Mouse (Mus musculus): ENCODE results near the gene Ntrk1. TPM values are rescaled to one million over a fixed set of nuclear protein-coding genes. Genes with fewer than 3 reads are reported as not detected.
A peak's percentile ranks its signal among the peaks of the same experiment; 100 is the strongest.

Ntrk1 gene
- polyA plus RNA-seq, 1 experiment from 2014 or later = 2.6 TPM

- ATAC-seq (ENCODE audit: low FRiP score, low read depth) = no peak
- Histone ChIP-seq H3K27ac (peak overlapping the region; percentile 92), H3K4me3 (peak overlapping the region; percentile 24; the same call in 1 of the 2 replicates), H3K36me3 (no peaks in the 10 kb centered on the region), H3K4me2 (replicated peaks) (peak overlapping the region; percentile 56), H3K9me3 (no peaks in the 10 kb centered on the region), H3K27me3 (0 out of 2 replicates have a peak, but pooled peaks cover 5% of the 10 kb centered on the region), H3K9ac (peak overlapping the region; percentile 36; the same call in 1 of the 2 replicates), H3K4me1 (peaks cover 73% of the 10 kb centered on the region)
- 20% methylated on average over 10 of the region's 10 CpGs for WGBS
These were observed 30.5 kb downstream of the Ntrk1 start for GRCm38 (mm10) chr3:87764506-87764905.

- WGBS = 10% methylated on average over 15 of the region's 15 CpGs
- H3K4me2 ChIP-seq (replicated peaks) = peak overlapping the region; percentile 56
- 0 out of 2 replicates have a peak, but pooled peaks cover 3% of the 10 kb centered on the region for H3K27me3 ChIP-seq
- H3K36me3 ChIP-seq = peaks cover 2% of the 10 kb centered on the region; the same call in 1 of the 2 replicates
- ATAC-seq (ENCODE audit: low FRiP score, low read depth) = peak; percentile 79
- peak overlapping the region; percentile 19; the same call in 1 of the 2 replicates for H3K9ac ChIP-seq
- H3K4me3 ChIP-seq = peak overlapping the region; percentile 24
- peaks cover 76% of the 10 kb centered on the region for H3K4me1 ChIP-seq
- H3K9me3 ChIP-seq = no peaks in the 10 kb centered on the region
- H3K27ac ChIP-seq = peak overlapping the region; percentile 92
These were observed 31.2 kb downstream of the Ntrk1 start for GRCm38 (mm10) chr3:87763683-87764289.

- peaks cover 75% of the 10 kb centered on the region for H3K4me1 ChIP-seq
- 0 out of 2 replicates have a peak overlapping the region, but pooled peaks have one; percentile 24 for H3K4me3 ChIP-seq
- 0 out of 2 replicates have a peak, but pooled peaks cover 3% of the 10 kb centered on the region for H3K27me3 ChIP-seq
- peaks cover 2% of the 10 kb centered on the region; the same call in 1 of the 2 replicates for H3K36me3 ChIP-seq
- WGBS = 49% methylated on average over 4 of the region's 4 CpGs
- no peak for ATAC-seq (ENCODE audit: low FRiP score, low read depth)
- peak overlapping the region; percentile 56 for H3K4me2 ChIP-seq (replicated peaks)
- H3K9ac ChIP-seq = peak overlapping the region; percentile 19; the same call in 1 of the 2 replicates
- no peaks in the 10 kb centered on the region for H3K9me3 ChIP-seq
- H3K27ac ChIP-seq = peak overlapping the region; percentile 92
These were observed 31.8 kb downstream of the Ntrk1 start for GRCm38 (mm10) chr3:87763202-87763601.

- H3K4me2 ChIP-seq (replicated peaks) = peak overlapping the region; percentile 14; the same call in 1 of the 2 replicates
- no peak for ATAC-seq (ENCODE audit: low FRiP score, low read depth)
- H3K4me3 ChIP-seq = no peak overlapping the region
- peak overlapping the region; percentile 74 for H3K27ac ChIP-seq
- peaks cover 2% of the 10 kb centered on the region; the same call in 1 of the 2 replicates for H3K36me3 ChIP-seq
- WGBS = 38% methylated on average over 20 of the region's 20 CpGs
- 0 out of 2 replicates have a peak overlapping the region, but pooled peaks have one; percentile 19 for H3K9ac ChIP-seq
- H3K9me3 ChIP-seq = no peaks in the 10 kb centered on the region
- H3K27me3 ChIP-seq = peaks cover 7% of the 10 kb centered on the region
- peaks cover 60% of the 10 kb centered on the region for H3K4me1 ChIP-seq
These were observed 33.3 kb downstream of the Ntrk1 start for GRCm38 (mm10) chr3:87761408-87762375.

- Histone ChIP-seq H3K27me3 (peaks cover 12% of the 10 kb centered on the region), H3K36me3 (peaks cover 10% of the 10 kb centered on the region), H3K9ac (no peak overlapping the region), H3K4me2 (replicated peaks) (no peak overlapping the region), H3K4me3 (no peak overlapping the region), H3K27ac (no peak overlapping the region), H3K9me3 (no peaks in the 10 kb centered on the region), H3K4me1 (peaks cover 36% of the 10 kb centered on the region)
- WGBS = 45% methylated on average over 4 of the region's 5 CpGs
- no peak for ATAC-seq (ENCODE audit: low FRiP score, low read depth)
These were observed 36.3 kb downstream of the Ntrk1 start for GRCm38 (mm10) chr3:87758641-87759040.

GRCm38 (mm10) chr3:87756488-87756887 lies 38.5 kb downstream of the Ntrk1 start:
- 50% methylated on average over 20 of the region's 20 CpGs for WGBS
- peaks cover 14% of the 10 kb centered on the region for H3K4me1 ChIP-seq
- no peak overlapping the region for H3K27ac ChIP-seq
- no peak overlapping the region; the same call in 1 of the 2 replicates for H3K4me3 ChIP-seq
- H3K36me3 ChIP-seq = peaks cover 26% of the 10 kb centered on the region
- H3K9me3 ChIP-seq = no peaks in the 10 kb centered on the region
- H3K4me2 ChIP-seq (replicated peaks) = peak overlapping the region; percentile 59
- no peak for ATAC-seq (ENCODE audit: low FRiP score, low read depth)
- peaks cover 12% of the 10 kb centered on the region for H3K27me3 ChIP-seq
- peak overlapping the region; percentile 40; the same call in 1 of the 2 replicates for H3K9ac ChIP-seq

- Histone ChIP-seq H3K27ac (no peak overlapping the region), H3K4me1 (peaks cover 10% of the 10 kb centered on the region), H3K36me3 (peaks cover 32% of the 10 kb centered on the region), H3K4me3 (peak overlapping the region; percentile 22; the same call in 1 of the 2 replicates), H3K9me3 (no peaks in the 10 kb centered on the region), H3K9ac (peak overlapping the region; percentile 40), H3K4me2 (replicated peaks) (peak overlapping the region; percentile 59), H3K27me3 (peaks cover 12% of the 10 kb centered on the region)
- peak; percentile 87 for ATAC-seq (ENCODE audit: low FRiP score, low read depth)
- WGBS = 2% methylated on average over 24 of the region's 24 CpGs
These were observed 39.0 kb downstream of the Ntrk1 start for GRCm38 (mm10) chr3:87755964-87756363.

GRCm38 (mm10) chr3:87753829-87754228 lies 41.1 kb downstream of the Ntrk1 start:
- Histone ChIP-seq H3K27ac (no peak overlapping the region), H3K9ac (no peak overlapping the region), H3K27me3 (peaks cover 12% of the 10 kb centered on the region), H3K4me2 (replicated peaks) (no peak overlapping the region), H3K36me3 (peaks cover 43% of the 10 kb centered on the region), H3K4me1 (peaks cover 8% of the 10 kb centered on the region), H3K4me3 (no peak overlapping the region), H3K9me3 (no peaks in the 10 kb centered on the region)
- WGBS = 83% methylated on average over 13 of the region's 13 CpGs
- no peak for ATAC-seq (ENCODE audit: low FRiP score, low read depth)

- H3K27me3 ChIP-seq = peaks cover 12% of the 10 kb centered on the region
- no peak overlapping the region for H3K4me3 ChIP-seq
- no peak overlapping the region for H3K27ac ChIP-seq
- no peak overlapping the region for H3K4me2 ChIP-seq (replicated peaks)
- WGBS = 92% methylated on average over 3 of the region's 3 CpGs
- no peaks in the 10 kb centered on the region for H3K9me3 ChIP-seq
- H3K9ac ChIP-seq = no peak overlapping the region
- ATAC-seq (ENCODE audit: low FRiP score, low read depth) = no peak
- H3K4me1 ChIP-seq = peaks cover 12% of the 10 kb centered on the region
- H3K36me3 ChIP-seq = peaks cover 43% of the 10 kb centered on the region
These were observed 42.4 kb downstream of the Ntrk1 start for GRCm38 (mm10) chr3:87752567-87752966.

GRCm38 (mm10) chr3:87749977-87750376 lies 45.0 kb downstream of the Ntrk1 start:
- Histone ChIP-seq H3K4me2 (replicated peaks) (no peak overlapping the region), H3K27me3 (no peaks in the 10 kb centered on the region), H3K27ac (no peak overlapping the region), H3K36me3 (peaks cover 43% of the 10 kb centered on the region), H3K4me3 (no peak overlapping the region), H3K4me1 (peaks cover 16% of the 10 kb centered on the region), H3K9ac (no peak overlapping the region), H3K9me3 (no peaks in the 10 kb centered on the region)
- no peak for ATAC-seq (ENCODE audit: low FRiP score, low read depth)
- 93% methylated on average over 12 of the region's 12 CpGs for WGBS

- Histone ChIP-seq H3K27ac (no peak overlapping the region), H3K4me3 (no peak overlapping the region), H3K9me3 (no peaks in the 10 kb centered on the region), H3K4me2 (replicated peaks) (no peak overlapping the region), H3K9ac (no peak overlapping the region), H3K36me3 (peaks cover 39% of the 10 kb centered on the region), H3K4me1 (peaks cover 19% of the 10 kb centered on the region), H3K27me3 (no peaks in the 10 kb centered on the region)
- WGBS = 19% methylated on average over 5 of the region's 5 CpGs
- no peak for ATAC-seq (ENCODE audit: low FRiP score, low read depth)
These were observed 45.9 kb downstream of the Ntrk1 start for GRCm38 (mm10) chr3:87749036-87749435.

GRCm38 (mm10) chr3:87748431-87748830 lies 46.5 kb downstream of the Ntrk1 start, which contains the start of gene Lrrc71:
Lrrc71 (minus strand) TSS chr3:87748625.
- Histone ChIP-seq H3K36me3 (peaks cover 33% of the 10 kb centered on the region), H3K9me3 (no peaks in the 10 kb centered on the region), H3K9ac (no peak within 1 kb of the TSS), H3K4me3 (no peak within 1 kb of the TSS), H3K27ac (no peak within 1 kb of the TSS), H3K4me2 (replicated peaks) (no peak within 1 kb of the TSS), H3K4me1 (peaks cover 19% of the 10 kb centered on the region), H3K27me3 (no peaks in the 10 kb centered on the region)
- ATAC-seq (ENCODE audit: low FRiP score, low read depth) = 0 out of 2 replicates have a peak, but pooled peaks have one; percentile 12
- WGBS = 49% methylated on average over 13 of the region's 13 CpGs
